Mouse (Mus musculus) stomach, postnatal 0 days (tissue): Measurements from ENCODE around the gene Olfr68. TPM values are rescaled to one million over a fixed set of nuclear protein-coding genes. Genes with fewer than 3 reads are reported as not detected.
"Not testable (repeated sequence)": the region's sequence is repeated elsewhere in the genome, so short reads cannot be mapped to it uniquely, and the experiment has no call there.

Source experiments
- ATAC-seq: fragments of 200-750 bp; cut with Nextera tagmentation; 2 replicates; pipeline ENCODE4 v1.8.0; 2017; ENCODE audit not compliant: low FRiP score, low TSS enrichment
- DNase-seq: peaks from one replicate; pipeline ENCODE4 v3.0.0-alpha.2; 2016; ENCODE audit warnings: low spot score
- H3K27ac ChIP-seq: fragments of 300-500 bp; sonication (generic); replicated peaks from 2 replicates; pipeline ENCODE4 v1.5.1; 2014; ENCODE audit warnings: mild to moderate bottlenecking, control low read depth
- H3K27me3 ChIP-seq: fragments of 300-500 bp; sonication (generic); 2 replicates; pipeline ENCODE4 v1.6.1; 2014; ENCODE audit warnings: low read length; ENCODE audit not compliant: control insufficient read depth, insufficient read depth
- H3K36me3 ChIP-seq: fragments of 300-500 bp; sonication (generic); 2 replicates; pipeline ENCODE4 v1.6.1; 2014; ENCODE audit warnings: low read length, mixed read lengths; ENCODE audit not compliant: control insufficient read depth, insufficient read depth
- H3K4me1 ChIP-seq: fragments of 300-500 bp; sonication (generic); replicated peaks from 2 replicates; pipeline ENCODE4 v1.6.1; 2014; ENCODE audit warnings: antibody characterized with exemption; ENCODE audit not compliant: control insufficient read depth, insufficient read depth
- H3K4me2 ChIP-seq: fragments of 300-500 bp; sonication (generic); replicated peaks from 2 replicates; pipeline ENCODE4 v1.6.1; 2014; ENCODE audit warnings: low read depth, mild to moderate bottlenecking, control low read depth, moderate library complexity
- H3K4me3 ChIP-seq: fragments of 300-500 bp; sonication (generic); 2 replicates; pipeline ENCODE4 v1.5.1; 2014; ENCODE audit warnings: low read depth, low read length, control low read depth
- H3K9ac ChIP-seq: fragments of 300-500 bp; sonication (generic); 2 replicates; pipeline ENCODE4 v1.6.1; 2014; ENCODE audit warnings: mild to moderate bottlenecking, low read length, control low read depth, mixed read lengths
- H3K9me3 ChIP-seq: fragments of 300-500 bp; sonication (generic); 2 replicates; pipeline ENCODE4 v1.6.1; 2016; ENCODE audit warnings: low read length; ENCODE audit not compliant: control insufficient read depth
- CTCF ChIP-seq: IDR thresholded peaks from 2 replicates; pipeline ENCODE4 v1.5.1; 2016; ENCODE audit warnings: antibody characterized with exemption, low read depth, mild to moderate bottlenecking, moderate library complexity
- EP300 ChIP-seq: optimal IDR thresholded peaks from 2 replicates; pipeline ENCODE3; 2016; ENCODE audit warnings: antibody characterized with exemption
- WGBS: fragments of 180-500 bp; shearing (Covaris S2); extraction: QIAGEN DNeasy Blood & Tissue Kit; methylation state at CpG from one replicate; pipeline ENCODE4 v1.1.7; 2014; 5-methylcytosine and 5-hydroxymethylcytosine counted together
- polyA plus RNA-seq: library from polyadenylated mRNA; unstranded; fragments of >200 nt; fragmentation: Nextera tagmentation; extraction: Ambion mirVana; gene quantifications from 2 replicates; pipeline ENCODE4 v1.2.1, GENCODE M21; 2015

Olfr68 gene
- polyA plus RNA-seq, 1 experiment from 2014 or later = not detected

DNA sequence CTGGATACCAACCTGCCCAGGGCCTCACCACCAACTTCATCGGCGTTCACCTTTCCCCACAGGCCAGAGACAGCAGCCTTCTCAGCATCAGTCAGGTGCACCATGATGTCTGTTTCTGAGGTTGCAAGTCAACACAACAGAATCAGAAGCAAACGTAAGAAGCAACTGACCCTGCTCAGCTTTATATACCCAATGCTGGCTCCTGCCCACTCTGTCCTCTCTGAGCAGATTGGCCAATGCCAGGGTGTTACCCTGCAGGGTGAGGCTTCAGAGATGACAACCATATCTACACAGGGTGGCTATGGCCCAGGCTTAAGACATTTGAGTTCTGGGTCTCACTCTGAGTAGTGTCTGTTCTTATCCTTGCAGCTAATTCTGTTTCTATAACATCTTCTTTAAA is 34.3 kb upstream of the Olfr68 start, which contains the start of gene Hbb-bt:
Gene Hbb-bt, minus strand, starts transcription at position 231 of the 400 bp plus-strand sequence.
- no peak for DNase-seq
- no peak within 1 kb of the TSS for H3K4me3 ChIP-seq

GRCm38 (mm10) chr7:103813152-103813551 is 33.7 kb upstream of the Olfr68 start:
- H3K9me3 ChIP-seq, ATAC-seq, H3K27ac ChIP-seq, H3K36me3 ChIP-seq, H3K9ac ChIP-seq, H3K4me3 ChIP-seq, H3K4me1 ChIP-seq, H3K4me2 ChIP-seq, DNase-seq, H3K27me3 ChIP-seq: not testable (repeated sequence)
- WGBS = no CpG with 5 or more reads among the region's 3 CpGs

More for the DNA sequence above, 34.3 kb upstream of the Olfr68 start, which contains the start of gene Hbb-bt:
- no peak for TF ChIP-seq EP300
- TF ChIP-seq CTCF = no peak
- no peak within 1 kb of the TSS for H3K9ac ChIP-seq
- 88% methylated on average over 3 of the region's 3 CpGs for WGBS
- no peak within 1 kb of the TSS for H3K27ac ChIP-seq
- no peak within 1 kb of the TSS for H3K4me2 ChIP-seq
- no peaks in the 10 kb centered on the region for H3K9me3 ChIP-seq
- no peaks in the 10 kb centered on the region for H3K4me1 ChIP-seq
- ATAC-seq = no peak
- H3K27me3 ChIP-seq = no peaks in the 10 kb centered on the region
- no peaks in the 10 kb centered on the region for H3K36me3 ChIP-seq

DNA sequence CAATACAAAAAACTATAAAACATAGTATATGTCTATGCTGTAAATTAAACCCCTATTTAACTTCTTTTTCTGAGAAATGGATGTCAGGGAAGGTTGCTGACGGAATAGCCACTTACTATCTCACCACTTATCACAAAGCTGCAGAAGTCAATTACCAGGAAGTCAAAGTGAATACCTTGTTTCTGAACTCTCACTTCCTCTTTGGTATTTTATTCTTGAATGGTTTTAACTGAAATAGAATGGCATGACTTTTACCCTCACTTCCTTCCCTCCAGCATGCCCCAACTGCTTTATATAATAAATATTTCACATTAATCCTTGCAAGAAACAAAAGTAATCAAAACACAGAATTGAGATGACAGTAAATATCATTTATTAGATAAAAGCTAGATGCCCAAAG is 32.7 kb upstream of the Olfr68 start:
- no peak overlapping the region for H3K4me2 ChIP-seq
- WGBS = 58% methylated on average over 1 of the region's 1 CpGs
- TF ChIP-seq CTCF = no peak
- no peak for TF ChIP-seq EP300
- DNase-seq = no peak
- no peak overlapping the region for H3K27ac ChIP-seq
- no peaks in the 10 kb centered on the region for H3K4me1 ChIP-seq
- no peak overlapping the region for H3K4me3 ChIP-seq
- H3K27me3 ChIP-seq = no peaks in the 10 kb centered on the region
- no peaks in the 10 kb centered on the region for H3K9me3 ChIP-seq
- no peaks in the 10 kb centered on the region for H3K36me3 ChIP-seq
- no peak for ATAC-seq
- no peak overlapping the region for H3K9ac ChIP-seq

DNA sequence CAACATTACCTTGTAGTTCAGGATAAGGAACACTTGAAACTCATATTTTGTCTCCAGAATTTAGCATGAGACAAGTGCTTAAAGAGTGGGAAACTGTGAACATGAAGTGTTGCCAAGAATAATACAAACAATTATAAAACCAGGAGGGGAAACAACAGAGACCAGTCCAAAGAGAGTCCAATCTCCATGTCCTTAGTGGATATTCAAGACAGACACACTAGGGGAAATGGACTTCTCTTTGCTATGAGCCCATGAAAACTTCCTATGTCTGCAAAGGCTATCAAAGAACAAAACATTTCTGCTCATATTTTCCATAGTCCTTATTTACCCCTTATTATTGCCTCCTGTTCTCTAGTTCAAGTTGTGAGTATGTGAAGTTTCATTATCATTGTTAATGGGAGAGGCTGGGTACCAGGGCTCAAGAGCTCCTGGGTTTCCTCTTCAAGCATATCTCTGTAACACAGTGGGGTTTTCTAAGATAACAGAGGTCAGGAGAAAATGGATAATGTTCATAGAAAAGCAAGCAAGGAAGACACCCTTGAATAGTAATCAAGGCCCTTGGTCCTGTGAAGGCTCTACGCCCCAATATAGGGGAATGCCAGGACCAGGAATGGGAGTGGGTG is 31.8 kb upstream of the Olfr68 start:
- Histone ChIP-seq H3K4me2 (no peak overlapping the region), H3K36me3 (no peaks in the 10 kb centered on the region), H3K27me3 (no peaks in the 10 kb centered on the region), H3K9ac (no peak overlapping the region), H3K9me3 (no peaks in the 10 kb centered on the region), H3K27ac (no peak overlapping the region), H3K4me3 (no peak overlapping the region), H3K4me1 (no peaks in the 10 kb centered on the region)
- ATAC-seq = no peak
- no peak for DNase-seq
- TF ChIP-seq CTCF (no peak), EP300 (no peak)
- 95% methylated on average over 1 of the region's 1 CpGs for WGBS

DNA sequence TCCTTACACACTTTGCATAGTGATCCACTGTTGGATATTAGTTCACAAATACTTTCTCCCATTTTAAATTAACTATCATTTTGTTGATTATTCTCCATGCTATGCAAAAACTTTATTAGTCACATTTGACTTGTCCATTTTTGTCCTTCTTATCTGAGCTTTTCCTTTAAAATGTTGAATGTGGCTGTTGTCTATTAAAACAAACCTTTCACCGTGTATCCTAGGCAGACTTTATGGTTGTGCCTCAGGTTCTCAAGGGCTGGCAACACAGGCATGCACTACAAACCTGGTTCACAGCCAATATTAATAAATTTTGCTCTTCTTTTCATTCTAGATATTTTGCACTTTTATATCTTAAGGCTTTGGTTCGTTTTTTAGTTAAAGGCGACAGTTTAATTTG is 31.2 kb upstream of the Olfr68 start:
- no peak for ATAC-seq
- Histone ChIP-seq H3K36me3 (no peaks in the 10 kb centered on the region), H3K4me2 (no peak overlapping the region), H3K27ac (no peak overlapping the region), H3K9me3 (no peaks in the 10 kb centered on the region), H3K4me1 (no peaks in the 10 kb centered on the region), H3K9ac (no peak overlapping the region), H3K27me3 (no peaks in the 10 kb centered on the region), H3K4me3 (no peak overlapping the region)
- WGBS = 71% methylated on average over 3 of the region's 3 CpGs
- no peak for TF ChIP-seq CTCF
- no peak for TF ChIP-seq EP300
- no peak for DNase-seq

- no peak overlapping the region for H3K9ac ChIP-seq
- H3K4me3 ChIP-seq = no peak overlapping the region
- H3K4me2 ChIP-seq = no peak overlapping the region
- H3K27me3 ChIP-seq = no peaks in the 10 kb centered on the region
- H3K36me3 ChIP-seq = no peaks in the 10 kb centered on the region
- 76% methylated on average over 1 of the region's 1 CpGs for WGBS
- no peak overlapping the region for H3K27ac ChIP-seq
- DNase-seq (no peak), ATAC-seq (no peak)
- no peaks in the 10 kb centered on the region for H3K4me1 ChIP-seq
- no peaks in the 10 kb centered on the region for H3K9me3 ChIP-seq
- TF ChIP-seq EP300 (no peak), CTCF (no peak)
Measured at GRCm38 (mm10) chr7:103810296-103810695, 30.8 kb upstream of the Olfr68 start.
